Mouse (Mus musculus) cerebellum, adult 11-12 months (tissue): ENCODE data around the gene Cops8.

Experiments used
- DNase-seq: peaks from one replicate; pipeline ENCODE4 v3.0.0; 2022

The Cops8 gene

GRCm38 (mm10) chr1:90602759-90603560, at the start of gene Cops8:
Cops8 (plus strand) TSS chr1:90602981.
- peak; percentile 97 for DNase-seq

GRCm38 (mm10) chr1:90557140-90557539, 45.6 kb upstream of the Cops8 start:
- no peak for DNase-seq

- no peak for DNase-seq
Observed at GRCm38 (mm10) chr1:90560942-90561726, 41.6 kb upstream of the Cops8 start.

GRCm38 (mm10) chr1:90563945-90564344, 38.8 kb upstream of the Cops8 start:
- DNase-seq, result no peak

GRCm38 (mm10) chr1:90566664-90567440, 35.9 kb upstream of the Cops8 start:
- DNase-seq, result no peak

GRCm38 (mm10) chr1:90573831-90574230, 28.9 kb upstream of the Cops8 start:
- no peak for DNase-seq

- DNase-seq, result no peak
Observed at GRCm38 (mm10) chr1:90574845-90575244, 27.9 kb upstream of the Cops8 start.

GRCm38 (mm10) chr1:90577417-90577816, 25.4 kb upstream of the Cops8 start:
- no peak for DNase-seq

- DNase-seq, result no peak
Observed at GRCm38 (mm10) chr1:90582635-90583034, 20.1 kb upstream of the Cops8 start.

GRCm38 (mm10) chr1:90588021-90588734, 14.6 kb upstream of the Cops8 start:
- DNase-seq, result peak; percentile 26

- no peak for DNase-seq
Observed at GRCm38 (mm10) chr1:90590797-90591196, 12.0 kb upstream of the Cops8 start.

GRCm38 (mm10) chr1:90592784-90593183, 10.0 kb upstream of the Cops8 start:
- DNase-seq, result peak; percentile 19

- DNase-seq, result no peak
Observed at GRCm38 (mm10) chr1:90599226-90599625, 3.6 kb upstream of the Cops8 start.

GRCm38 (mm10) chr1:90601096-90601495, 1.7 kb upstream of the Cops8 start:
- no peak for DNase-seq

- DNase-seq, result no peak
Observed at GRCm38 (mm10) chr1:90603561-90603887, 743 bp downstream of the Cops8 start.

- no peak for DNase-seq
Observed at GRCm38 (mm10) chr1:90609363-90609762, 6.6 kb downstream of the Cops8 start.

- no peak for DNase-seq
Observed at GRCm38 (mm10) chr1:90617258-90617657, 14.5 kb downstream of the Cops8 start.

GRCm38 (mm10) chr1:90633415-90634030, 30.7 kb downstream of the Cops8 start:
- DNase-seq, result no peak

GRCm38 (mm10) chr1:90634205-90634745, 31.5 kb downstream of the Cops8 start:
- no peak for DNase-seq

- no peak for DNase-seq
Observed at GRCm38 (mm10) chr1:90638335-90638734, 35.6 kb downstream of the Cops8 start.

GRCm38 (mm10) chr1:90650781-90651437, 48.1 kb downstream of the Cops8 start:
- peak; percentile 15 for DNase-seq
